Mouse (Mus musculus): ENCODE measurements at regions not wholly inside any gene's neighbourhood (a gene's known extent, or its start where the extent isn't known, plus 50 kb on each side); places are given as distances from the start of the nearest gene placed in this dataset.
"Not testable (repeated sequence)": the region's sequence is repeated elsewhere in the genome, so short reads cannot be mapped to it uniquely, and the experiment has no call there.

GRCm38 (mm10) chr12:117352511-117352910, 163.8 kb upstream of the Rapgef5 start:
- H3K36me3 ChIP-seq (replicated peaks): no peaks in the 10 kb centered on the region
- H3K27ac ChIP-seq: peak overlapping the region; percentile 15; the same call in 1 of the 2 replicates
- no peaks in the 10 kb centered on the region for H3K9me3 ChIP-seq
- H3K27me3 ChIP-seq: peaks cover 19% of the 10 kb centered on the region
- 0 out of 2 replicates have a peak, but pooled peaks have one; percentile 36 for ATAC-seq (ENCODE audit: low FRiP score)
- peaks cover 19% of the 10 kb centered on the region for H3K4me1 ChIP-seq
- no peak overlapping the region for H3K4me2 ChIP-seq
- H3K9ac ChIP-seq: no peak overlapping the region
- no peak overlapping the region for H3K4me3 ChIP-seq (replicated peaks)
- WGBS: 25% methylated on average over 3 of the region's 3 CpGs

- Histone ChIP-seq H3K36me3 (replicated peaks) (no peaks in the 10 kb centered on the region), H3K9me3 (no peaks in the 10 kb centered on the region), H3K4me1 (peaks cover 17% of the 10 kb centered on the region), H3K4me3 (replicated peaks) (no peak overlapping the region), H3K27me3 (peaks cover 21% of the 10 kb centered on the region), H3K9ac (no peak overlapping the region), H3K4me2 (no peak overlapping the region), H3K27ac (peak overlapping the region; percentile 15; the same call in 1 of the 2 replicates)
- 0 out of 2 replicates have a peak, but pooled peaks have one; percentile 17 for ATAC-seq (ENCODE audit: low FRiP score)
Observed at GRCm38 (mm10) chr12:117352938-117353337, 163.3 kb upstream of the Rapgef5 start.

GRCm38 (mm10) chr12:117357811-117358210, 158.5 kb upstream of the Rapgef5 start:
- Histone ChIP-seq H3K4me1 (peaks cover 18% of the 10 kb centered on the region), H3K9ac (no peak overlapping the region), H3K27me3 (peaks cover 34% of the 10 kb centered on the region), H3K4me2 (no peak overlapping the region), H3K4me3 (replicated peaks) (no peak overlapping the region), H3K9me3 (no peaks in the 10 kb centered on the region), H3K36me3 (replicated peaks) (no peaks in the 10 kb centered on the region), H3K27ac (no peak overlapping the region)
- 100% methylated on average over 2 of the region's 2 CpGs for WGBS
- no peak for ATAC-seq (ENCODE audit: low FRiP score)

- 95% methylated on average over 3 of the region's 3 CpGs for WGBS
- Histone ChIP-seq H3K9me3 (no peaks in the 10 kb centered on the region), H3K4me2 (no peak overlapping the region), H3K4me1 (peaks cover 17% of the 10 kb centered on the region), H3K9ac (no peak overlapping the region), H3K4me3 (replicated peaks) (no peak overlapping the region), H3K36me3 (replicated peaks) (no peaks in the 10 kb centered on the region), H3K27ac (no peak overlapping the region), H3K27me3 (peaks cover 34% of the 10 kb centered on the region)
- no peak for ATAC-seq (ENCODE audit: low FRiP score)
Observed at GRCm38 (mm10) chr12:117358891-117359290, 157.4 kb upstream of the Rapgef5 start.

- H3K4me3 ChIP-seq (replicated peaks): no peak overlapping the region
- H3K9me3 ChIP-seq: no peaks in the 10 kb centered on the region
- ATAC-seq (ENCODE audit: low FRiP score): no peak
- H3K36me3 ChIP-seq (replicated peaks): no peaks in the 10 kb centered on the region
- H3K4me1 ChIP-seq: peaks cover 17% of the 10 kb centered on the region
- 57% methylated on average over 4 of the region's 4 CpGs for WGBS
- peaks cover 38% of the 10 kb centered on the region for H3K27me3 ChIP-seq
- no peak overlapping the region for H3K4me2 ChIP-seq
- no peak overlapping the region for H3K9ac ChIP-seq
- no peak overlapping the region for H3K27ac ChIP-seq
Observed at GRCm38 (mm10) chr12:117360215-117360614, 156.1 kb upstream of the Rapgef5 start.

GRCm38 (mm10) chr12:117361826-117362225, 154.5 kb upstream of the Rapgef5 start:
- H3K27ac ChIP-seq: no peak overlapping the region
- no peak overlapping the region for H3K9ac ChIP-seq
- peaks cover 40% of the 10 kb centered on the region for H3K27me3 ChIP-seq
- ATAC-seq (ENCODE audit: low FRiP score): no peak
- no peak overlapping the region for H3K4me3 ChIP-seq (replicated peaks)
- WGBS: 82% methylated on average over 7 of the region's 7 CpGs
- H3K4me1 ChIP-seq: peaks cover 17% of the 10 kb centered on the region
- H3K36me3 ChIP-seq (replicated peaks): no peaks in the 10 kb centered on the region
- H3K4me2 ChIP-seq: no peak overlapping the region
- H3K9me3 ChIP-seq: no peaks in the 10 kb centered on the region

GRCm38 (mm10) chr12:117363457-117363856, 152.8 kb upstream of the Rapgef5 start:
- 59% methylated on average over 4 of the region's 4 CpGs for WGBS
- H3K36me3 ChIP-seq (replicated peaks); H3K27ac ChIP-seq; H3K9ac ChIP-seq; H3K4me3 ChIP-seq (replicated peaks); H3K9me3 ChIP-seq; H3K4me2 ChIP-seq: not testable (repeated sequence)
- ATAC-seq (ENCODE audit: low FRiP score): peak; percentile 68
- Histone ChIP-seq H3K27me3 (peaks cover 28% of the 10 kb centered on the region), H3K4me1 (peaks cover 17% of the 10 kb centered on the region)

- no peak for ATAC-seq (ENCODE audit: low FRiP score)
- no peak overlapping the region for H3K27ac ChIP-seq
- peaks cover 9% of the 10 kb centered on the region for H3K4me1 ChIP-seq
- no peak overlapping the region for H3K4me3 ChIP-seq (replicated peaks)
- H3K36me3 ChIP-seq (replicated peaks): no peaks in the 10 kb centered on the region
- WGBS: 97% methylated on average over 2 of the region's 2 CpGs
- no peak overlapping the region for H3K9ac ChIP-seq
- H3K27me3 ChIP-seq: peaks cover 12% of the 10 kb centered on the region
- no peak overlapping the region for H3K4me2 ChIP-seq
- no peaks in the 10 kb centered on the region for H3K9me3 ChIP-seq
Observed at GRCm38 (mm10) chr12:117365181-117365580, 151.1 kb upstream of the Rapgef5 start.

- H3K27ac ChIP-seq: no peak overlapping the region
- no peaks in the 10 kb centered on the region for H3K36me3 ChIP-seq (replicated peaks)
- 71% methylated on average over 5 of the region's 5 CpGs for WGBS
- no peak overlapping the region for H3K9ac ChIP-seq
- no peaks in the 10 kb centered on the region for H3K9me3 ChIP-seq
- ATAC-seq (ENCODE audit: low FRiP score): no peak
- peaks cover 12% of the 10 kb centered on the region for H3K27me3 ChIP-seq
- H3K4me2 ChIP-seq: no peak overlapping the region
- no peak overlapping the region for H3K4me3 ChIP-seq (replicated peaks)
- peaks cover 3% of the 10 kb centered on the region; the same call in 1 of the 2 replicates for H3K4me1 ChIP-seq
Observed at GRCm38 (mm10) chr12:117365876-117366275, 150.4 kb upstream of the Rapgef5 start.

- Histone ChIP-seq H3K9me3 (0 out of 2 replicates have a peak, but pooled peaks cover 4% of the 10 kb centered on the region), H3K4me1 (no peaks in the 10 kb centered on the region), H3K27me3 (peaks cover 22% of the 10 kb centered on the region), H3K4me2 (no peak overlapping the region), H3K9ac (no peak overlapping the region), H3K27ac (no peak overlapping the region), H3K36me3 (replicated peaks) (no peaks in the 10 kb centered on the region), H3K4me3 (replicated peaks) (no peak overlapping the region)
- no peak for ATAC-seq (ENCODE audit: low FRiP score)
- WGBS: 82% methylated on average over 21 of the region's 21 CpGs
Observed at GRCm38 (mm10) chr12:117378297-117378887, 137.9 kb upstream of the Rapgef5 start.

GRCm38 (mm10) chr12:117379103-117379850, 137.0 kb upstream of the Rapgef5 start:
- WGBS: 86% methylated on average over 16 of the region's 16 CpGs
- 0 out of 2 replicates have a peak, but pooled peaks cover 4% of the 10 kb centered on the region for H3K9me3 ChIP-seq
- peaks cover 22% of the 10 kb centered on the region for H3K27me3 ChIP-seq
- H3K36me3 ChIP-seq (replicated peaks): no peaks in the 10 kb centered on the region
- H3K9ac ChIP-seq: no peak overlapping the region
- H3K4me2 ChIP-seq: no peak overlapping the region
- no peaks in the 10 kb centered on the region for H3K4me1 ChIP-seq
- no peak overlapping the region for H3K27ac ChIP-seq
- H3K4me3 ChIP-seq (replicated peaks): no peak overlapping the region
- no peak for ATAC-seq (ENCODE audit: low FRiP score)

GRCm38 (mm10) chr12:117380836-117381235, 135.4 kb upstream of the Rapgef5 start:
- Histone ChIP-seq H3K4me1 (no peaks in the 10 kb centered on the region), H3K36me3 (replicated peaks) (no peaks in the 10 kb centered on the region), H3K4me2 (no peak overlapping the region), H3K9ac (no peak overlapping the region), H3K4me3 (replicated peaks) (no peak overlapping the region), H3K27ac (no peak overlapping the region), H3K27me3 (peaks cover 18% of the 10 kb centered on the region), H3K9me3 (0 out of 2 replicates have a peak, but pooled peaks cover 4% of the 10 kb centered on the region)
- WGBS: 47% methylated on average over 6 of the region's 6 CpGs
- ATAC-seq (ENCODE audit: low FRiP score): peak; percentile 14; the same call in 1 of the 2 replicates

GRCm38 (mm10) chr12:117382727-117383126, 133.6 kb upstream of the Rapgef5 start:
- H3K9ac ChIP-seq; ATAC-seq (ENCODE audit: low FRiP score); H3K9me3 ChIP-seq; H3K36me3 ChIP-seq (replicated peaks); H3K27ac ChIP-seq; H3K4me3 ChIP-seq (replicated peaks); H3K4me2 ChIP-seq; H3K4me1 ChIP-seq: not testable (repeated sequence)
- 24% methylated on average over 1 of the region's 4 CpGs for WGBS
- H3K27me3 ChIP-seq: peaks cover 31% of the 10 kb centered on the region
